Mouse (Mus musculus) heart, embryonic 14.5 days (tissue): ENCODE measurements around the gene Ptbp1. TPM values are rescaled to one million over a fixed set of nuclear protein-coding genes. Genes with fewer than 3 reads are reported as not detected.

Source experiments
- ATAC-seq: fragments of 200-750 bp; cut with Nextera tagmentation; 2 replicates; pipeline ENCODE4 v1.8.0; 2017; ENCODE audit warnings: low read depth, moderate TSS enrichment; ENCODE audit not compliant: insufficient number of reproducible peaks, insufficient read depth, low FRiP score
- H3K27ac ChIP-seq, 2 experiments: fragments of 200-500 bp in 1 of 2; fragments of 300-500 bp in 1 of 2; sonication (generic) in 1 of 2; replicated peaks in 1 of 2; 2 replicates each; pipeline ENCODE4 v1.5.1; 2012 to 2014; ENCODE audit warnings: low read depth in 2 of 2, low read length in 2 of 2, control low read depth in 1 of 2, mild to moderate bottlenecking in 1 of 2, mixed read lengths in 1 of 2; ENCODE audit not compliant: control insufficient read depth in 1 of 2, insufficient read depth in 1 of 2
- H3K27me3 ChIP-seq: fragments of 300-500 bp; sonication (generic); 2 replicates; pipeline ENCODE4 v1.6.1; 2014; ENCODE audit warnings: mild to moderate bottlenecking, low read length, control low read depth; ENCODE audit not compliant: control insufficient read depth, insufficient read depth
- H3K36me3 ChIP-seq: fragments of 300-500 bp; sonication (generic); 2 replicates; pipeline ENCODE4 v1.6.1; 2014; ENCODE audit warnings: mild to moderate bottlenecking, control low read depth, low read length, mixed read lengths; ENCODE audit not compliant: control insufficient read depth, insufficient read depth
- H3K4me1 ChIP-seq, 2 experiments: fragments of 200-500 bp in 1 of 2; fragments of 300-500 bp in 1 of 2; sonication (generic) in 1 of 2; 2 replicates each; pipeline ENCODE4 v1.6.1; 2012 to 2014; ENCODE audit warnings: low read length in 2 of 2, control low read depth in 1 of 2, mixed read lengths in 1 of 2; ENCODE audit not compliant: control insufficient read depth in 2 of 2, insufficient read depth in 2 of 2
- H3K4me2 ChIP-seq: fragments of 300-500 bp; sonication (generic); 2 replicates; pipeline ENCODE4 v1.6.1; 2014; ENCODE audit warnings: mild to moderate bottlenecking, low read length
- H3K4me3 ChIP-seq, 2 experiments: fragments of 200-500 bp in 1 of 2; fragments of 300-500 bp in 1 of 2; sonication (generic) in 1 of 2; 2 replicates each; pipeline ENCODE4 v1.5.1; 2012 to 2014; ENCODE audit warnings: low read length in 2 of 2, mild to moderate bottlenecking in 2 of 2, control low read depth in 1 of 2, low read depth in 1 of 2, moderate library complexity in 1 of 2; ENCODE audit not compliant: control insufficient read depth in 1 of 2, insufficient read depth in 1 of 2
- H3K9ac ChIP-seq: fragments of 300-500 bp; sonication (generic); 2 replicates; pipeline ENCODE4 v1.6.1; 2014; ENCODE audit warnings: mild to moderate bottlenecking, low read length
- H3K9me3 ChIP-seq: fragments of 300-500 bp; sonication (generic); 2 replicates; pipeline ENCODE4 v1.6.1; 2016; ENCODE audit warnings: low read length, control low read depth; ENCODE audit not compliant: control insufficient read depth
- WGBS: fragments of 180-500 bp; shearing (Covaris S2); extraction: QIAGEN DNeasy Blood & Tissue Kit; methylation state at CpG from one replicate; pipeline ENCODE4 v1.1.7; 2014; 5-methylcytosine and 5-hydroxymethylcytosine counted together
- polyA plus RNA-seq: library from polyadenylated mRNA; unstranded; fragments of >200 nt; fragmentation: Nextera tagmentation; extraction: Ambion mirVana; gene quantifications from 2 replicates; pipeline ENCODE4 v1.2.1, GENCODE M21; 2014

Ptbp1 gene
- polyA plus RNA-seq, 1 experiment from 2014 or later, result 78.9 TPM

- Histone ChIP-seq H3K27ac (peak overlapping the region in 1 of 2 experiments; percentile 37; a peak in 1 of 4 replicates), H3K9me3 (no peaks in the 10 kb centered on the region), H3K27me3 (no peaks in the 10 kb centered on the region), H3K4me2 (no peak overlapping the region), H3K4me1 (peaks cover 0 to 15% of the 10 kb centered on the region in 2 experiments; a peak in 3 of 4 replicates), H3K9ac (no peak overlapping the region), H3K4me3 (no peak overlapping the region), H3K36me3 (peaks cover 45% of the 10 kb centered on the region)
- WGBS, result 57% methylated on average over 19 of the region's 19 CpGs
- ATAC-seq, result peak; percentile 24; the same call in 1 of the 2 replicates
Observed at GRCm38 (mm10) chr10:79865801-79866295, 11.6 kb downstream of the Ptbp1 start.

GRCm38 (mm10) chr10:79866601-79867000 is 12.4 kb downstream of the Ptbp1 start:
- ATAC-seq, result no peak
- no peak overlapping the region for H3K4me2 ChIP-seq
- no peak overlapping the region for H3K4me3 ChIP-seq
- peaks cover 38% of the 10 kb centered on the region for H3K36me3 ChIP-seq
- no peaks in the 10 kb centered on the region for H3K9me3 ChIP-seq
- WGBS, result 75% methylated on average over 11 of the region's 11 CpGs
- peaks cover 0 to 15% of the 10 kb centered on the region in 2 experiments; a peak in 3 of 4 replicates for H3K4me1 ChIP-seq
- no peak overlapping the region for H3K9ac ChIP-seq
- no peaks in the 10 kb centered on the region for H3K27me3 ChIP-seq
- no peak overlapping the region for H3K27ac ChIP-seq

GRCm38 (mm10) chr10:79871845-79872244 is 17.6 kb downstream of the Ptbp1 start:
- Histone ChIP-seq H3K27me3 (peaks cover 4% of the 10 kb centered on the region; the same call in 1 of the 2 replicates), H3K27ac (no peak overlapping the region), H3K36me3 (no peaks in the 10 kb centered on the region), H3K4me1 (peaks cover 0 to 7% of the 10 kb centered on the region in 2 experiments; a peak in 3 of 4 replicates), H3K4me3 (no peak overlapping the region), H3K9ac (no peak overlapping the region), H3K4me2 (no peak overlapping the region), H3K9me3 (no peaks in the 10 kb centered on the region)
- no peak for ATAC-seq
- 87% methylated on average over 8 of the region's 8 CpGs for WGBS

- ATAC-seq, result no peak
- no peaks in the 10 kb centered on the region for H3K9me3 ChIP-seq
- H3K27me3 ChIP-seq, result peaks cover 4% of the 10 kb centered on the region; the same call in 1 of the 2 replicates
- H3K9ac ChIP-seq, result no peak overlapping the region
- no peak overlapping the region for H3K4me3 ChIP-seq
- WGBS, result 41% methylated on average over 3 of the region's 3 CpGs
- peaks cover 0 to 7% of the 10 kb centered on the region in 2 experiments; a peak in 3 of 4 replicates for H3K4me1 ChIP-seq
- H3K27ac ChIP-seq, result no peak overlapping the region
- H3K36me3 ChIP-seq, result no peaks in the 10 kb centered on the region
- no peak overlapping the region for H3K4me2 ChIP-seq
Observed at GRCm38 (mm10) chr10:79872862-79873261, 18.6 kb downstream of the Ptbp1 start.

- Histone ChIP-seq H3K27ac (no peak overlapping the region), H3K27me3 (peaks cover 4% of the 10 kb centered on the region; the same call in 1 of the 2 replicates), H3K4me3 (peak overlapping the region; percentile 61 to 63; a peak in 3 of 4 replicates), H3K9me3 (no peaks in the 10 kb centered on the region), H3K36me3 (no peaks in the 10 kb centered on the region), H3K4me2 (peak overlapping the region; percentile 99), H3K9ac (peak overlapping the region; percentile 79), H3K4me1 (peaks cover 0 to 7% of the 10 kb centered on the region in 2 experiments; a peak in 3 of 4 replicates)
- ATAC-seq, result no peak
- WGBS, result 11% methylated on average over 6 of the region's 6 CpGs
Observed at GRCm38 (mm10) chr10:79873313-79873712, 19.1 kb downstream of the Ptbp1 start.

GRCm38 (mm10) chr10:79873715-79874289 is 19.6 kb downstream of the Ptbp1 start:
- Histone ChIP-seq H3K27me3 (peaks cover 4% of the 10 kb centered on the region; the same call in 1 of the 2 replicates), H3K4me1 (peaks cover 0 to 7% of the 10 kb centered on the region in 2 experiments; a peak in 3 of 4 replicates), H3K27ac (no peak overlapping the region), H3K9ac (peak overlapping the region; percentile 79), H3K4me2 (peak overlapping the region; percentile 99), H3K4me3 (peak overlapping the region; percentile 61 to 63), H3K9me3 (no peaks in the 10 kb centered on the region), H3K36me3 (no peaks in the 10 kb centered on the region)
- 4% methylated on average over 26 of the region's 26 CpGs for WGBS
- ATAC-seq, result no peak

- H3K4me2 ChIP-seq, result peak within 1 kb of the TSS; percentile 99
- peaks cover 0 to 7% of the 10 kb centered on the region in 2 experiments; a peak in 3 of 4 replicates for H3K4me1 ChIP-seq
- peaks cover 4% of the 10 kb centered on the region; the same call in 1 of the 2 replicates for H3K27me3 ChIP-seq
- H3K4me3 ChIP-seq, result peak within 1 kb of the TSS; percentile 61 to 63
- H3K9ac ChIP-seq, result peak within 1 kb of the TSS; percentile 79
- H3K36me3 ChIP-seq, result no peaks in the 10 kb centered on the region
- ATAC-seq, result peak; percentile 36; the same call in 1 of the 2 replicates
- no peaks in the 10 kb centered on the region for H3K9me3 ChIP-seq
- H3K27ac ChIP-seq, result no peak within 1 kb of the TSS
- under 1% methylated on average over 56 of the region's 57 CpGs for WGBS
Observed at GRCm38 (mm10) chr10:79874290-79874862, 20.1 kb downstream of the Ptbp1 start, which contains the start of the genes Prtn3 and Plppr3. Prtn3 (plus strand) TSS chr10:79874476. Plppr3 (minus strand) TSS chr10:79874634.
